Mouse (Mus musculus) heart, embryonic 10.5 days (tissue): ENCODE data around the gene Lta. TPM values are rescaled to one million over a fixed set of nuclear protein-coding genes. Genes with fewer than 3 reads are reported as not detected.
A peak's percentile ranks its signal among the peaks of the same experiment; 100 is the strongest.

Source experiments
- DNase-seq: peaks from one replicate; pipeline ENCODE4 v3.0.0-alpha.2; 2017; ENCODE audit warnings: low spot score
- H3K27ac ChIP-seq: fragments of 300-500 bp; sonication (generic); 2 replicates; pipeline ENCODE4 v1.5.1; 2016; ENCODE audit warnings: mild to moderate bottlenecking
- H3K27me3 ChIP-seq: fragments of 300-500 bp; sonication (generic); 2 replicates; pipeline ENCODE4 v1.6.1; 2016; ENCODE audit warnings: mild to moderate bottlenecking; ENCODE audit not compliant: poor library complexity, insufficient read depth, severe bottlenecking
- H3K36me3 ChIP-seq: fragments of 300-500 bp; sonication (generic); 2 replicates; pipeline ENCODE4 v1.6.1; 2016; ENCODE audit warnings: mild to moderate bottlenecking, moderate library complexity
- H3K4me1 ChIP-seq: fragments of 300-500 bp; sonication (generic); 2 replicates; pipeline ENCODE4 v1.6.1; 2016; ENCODE audit warnings: mild to moderate bottlenecking
- H3K4me3 ChIP-seq: fragments of 300-500 bp; sonication (generic); 2 replicates; pipeline ENCODE4 v1.5.1; 2016; ENCODE audit warnings: mild to moderate bottlenecking, moderate library complexity
- H3K9me3 ChIP-seq: fragments of 300-500 bp; sonication (generic); 2 replicates; pipeline ENCODE4 v1.6.1; 2016; ENCODE audit warnings: mild to moderate bottlenecking, moderate library complexity
- WGBS: fragments of 180-500 bp; shearing (Covaris S2); methylation state at CpG from one replicate; pipeline ENCODE4 v1.1.7; 2016; 5-methylcytosine and 5-hydroxymethylcytosine counted together
- polyA plus RNA-seq: library from polyadenylated mRNA; unstranded; fragments of >200 nt; fragmentation: Nextera tagmentation; extraction: Ambion mirVana; gene quantifications from 2 replicates; pipeline ENCODE4 v1.2.1, GENCODE M21; 2016

Gene Lta
- not detected in 2 replicates for polyA plus RNA-seq

- Histone ChIP-seq H3K27me3 (peaks cover 57% of the 10 kb centered on the region), H3K9me3 (no peaks in the 10 kb centered on the region), H3K4me1 (peaks cover 14% of the 10 kb centered on the region), H3K4me3 (peak within 1 kb of the TSS; percentile 19; the same call in 1 of the 2 replicates), H3K27ac (0 out of 2 replicates have a peak within 1 kb of the TSS, but pooled peaks have one; percentile 5), H3K36me3 (no peaks in the 10 kb centered on the region)
- WGBS = 21% methylated on average over 20 of the region's 20 CpGs
- DNase-seq = no peak
Observed at GRCm38 (mm10) chr17:35204494-35205379, at the start of gene Lta. TSS of gene Lta (minus strand) at chr17:35205351.

- WGBS = 61% methylated on average over 11 of the region's 11 CpGs
- no peak for DNase-seq
- H3K27ac ChIP-seq = no peak overlapping the region
- no peak overlapping the region for H3K4me3 ChIP-seq
- peaks cover 11% of the 10 kb centered on the region; the same call in 1 of the 2 replicates for H3K27me3 ChIP-seq
- H3K4me1 ChIP-seq = no peaks in the 10 kb centered on the region
- peaks cover 48% of the 10 kb centered on the region for H3K36me3 ChIP-seq
- H3K9me3 ChIP-seq = no peaks in the 10 kb centered on the region
Observed at GRCm38 (mm10) chr17:35254241-35255098, 49.3 kb upstream of the Lta start.

- WGBS = 88% methylated on average over 32 of the region's 32 CpGs
- Histone ChIP-seq H3K27me3 (0 out of 2 replicates have a peak, but pooled peaks cover 4% of the 10 kb centered on the region), H3K36me3 (peaks cover 58% of the 10 kb centered on the region), H3K27ac (no peak overlapping the region), H3K4me1 (no peaks in the 10 kb centered on the region), H3K4me3 (no peak overlapping the region), H3K9me3 (no peaks in the 10 kb centered on the region)
- no peak for DNase-seq
Observed at GRCm38 (mm10) chr17:35253293-35254093, 48.3 kb upstream of the Lta start.

DNA sequence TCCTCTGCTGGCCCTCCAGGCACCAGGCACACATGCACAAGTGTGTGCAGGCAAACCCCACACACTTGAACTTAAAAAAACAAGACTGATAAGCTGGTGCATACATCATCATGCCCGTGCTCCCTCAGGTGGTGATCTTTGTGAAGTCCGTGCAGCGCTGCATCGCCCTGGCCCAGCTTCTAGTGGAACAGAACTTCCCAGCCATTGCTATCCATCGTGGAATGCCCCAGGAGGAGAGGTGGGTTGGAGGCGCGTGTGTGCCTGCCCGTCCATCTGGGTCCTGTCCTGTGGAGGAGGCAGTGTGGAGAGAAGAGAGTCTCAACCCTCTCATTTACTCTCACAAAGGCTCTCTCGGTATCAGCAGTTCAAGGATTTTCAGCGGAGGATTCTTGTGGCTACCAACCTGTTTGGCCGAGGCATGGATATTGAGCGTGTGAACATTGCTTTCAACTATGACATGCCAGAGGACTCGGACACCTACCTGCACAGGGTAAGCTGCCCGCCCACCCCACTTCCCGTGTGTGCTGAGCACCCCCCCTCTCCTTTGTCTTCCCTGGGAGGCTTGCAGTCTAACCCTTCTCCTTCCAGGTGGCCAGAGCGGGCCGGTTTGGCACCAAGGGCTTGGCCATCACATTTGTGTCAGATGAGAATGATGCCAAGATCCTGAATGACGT lies 47.6 kb upstream of the Lta start:
- no peaks in the 10 kb centered on the region for H3K4me1 ChIP-seq
- no peaks in the 10 kb centered on the region for H3K9me3 ChIP-seq
- H3K4me3 ChIP-seq = no peak overlapping the region
- 89% methylated on average over 18 of the region's 18 CpGs for WGBS
- DNase-seq = no peak
- no peak overlapping the region for H3K27ac ChIP-seq
- 0 out of 2 replicates have a peak, but pooled peaks cover 4% of the 10 kb centered on the region for H3K27me3 ChIP-seq
- peaks cover 65% of the 10 kb centered on the region for H3K36me3 ChIP-seq

DNA sequence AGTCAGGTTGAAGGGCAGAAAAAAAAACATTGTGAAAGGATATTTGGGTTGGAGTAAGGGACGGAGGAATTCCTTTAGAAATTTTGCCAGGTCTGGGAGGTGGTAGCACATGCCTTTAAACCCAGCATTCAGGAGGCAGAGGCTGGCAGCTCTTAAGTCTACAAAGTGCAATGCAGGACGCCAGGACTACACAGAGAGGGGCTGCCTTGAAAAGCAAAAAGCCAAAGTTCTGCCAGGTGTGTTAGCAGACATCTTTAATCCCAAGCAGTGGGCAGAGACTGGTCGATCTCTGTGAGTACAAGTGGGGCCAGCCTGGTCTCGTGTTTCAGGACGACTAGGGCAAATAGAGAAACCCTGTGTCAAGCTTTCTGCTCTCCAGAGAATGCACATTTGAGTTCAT lies 46.8 kb upstream of the Lta start:
- Histone ChIP-seq H3K4me3 (no peak overlapping the region), H3K9me3 (no peaks in the 10 kb centered on the region), H3K27me3 (0 out of 2 replicates have a peak, but pooled peaks cover 4% of the 10 kb centered on the region), H3K27ac (no peak overlapping the region), H3K4me1 (no peaks in the 10 kb centered on the region), H3K36me3 (peaks cover 73% of the 10 kb centered on the region)
- no peak for DNase-seq
- 85% methylated on average over 5 of the region's 5 CpGs for WGBS

DNA sequence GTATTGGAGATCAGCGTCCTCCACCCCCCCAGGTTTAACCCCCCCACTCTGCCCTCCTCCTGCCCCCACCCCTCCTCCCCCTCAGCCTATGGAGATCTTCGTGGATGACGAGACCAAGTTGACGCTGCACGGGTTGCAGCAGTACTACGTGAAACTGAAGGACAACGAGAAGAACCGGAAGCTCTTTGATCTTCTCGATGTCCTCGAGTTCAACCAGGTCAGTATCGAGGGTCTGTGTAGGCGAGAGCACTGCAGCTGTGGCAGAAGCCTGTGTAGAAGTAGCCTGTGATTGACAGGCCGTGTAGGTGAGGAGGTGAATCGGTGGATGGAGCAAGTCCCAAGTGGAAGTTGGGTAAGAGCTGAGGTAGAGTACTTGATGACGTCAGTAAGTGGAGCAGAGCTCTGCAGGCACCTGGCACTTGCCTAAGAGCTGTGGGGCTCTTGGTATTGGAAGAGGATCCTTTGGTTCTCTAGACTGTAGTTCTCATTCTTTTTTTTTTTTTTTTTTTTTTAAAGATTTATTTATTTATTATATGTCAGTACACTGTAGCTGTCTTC lies 46.1 kb upstream of the Lta start:
- Histone ChIP-seq H3K27me3 (0 out of 2 replicates have a peak, but pooled peaks cover 4% of the 10 kb centered on the region), H3K4me3 (no peak overlapping the region), H3K9me3 (no peaks in the 10 kb centered on the region), H3K4me1 (peaks cover 4% of the 10 kb centered on the region; the same call in 1 of the 2 replicates), H3K27ac (no peak overlapping the region), H3K36me3 (peaks cover 80% of the 10 kb centered on the region)
- WGBS = 82% methylated on average over 15 of the region's 15 CpGs
- no peak for DNase-seq

GRCm38 (mm10) chr17:35250348-35251120 lies 45.4 kb upstream of the Lta start:
- no peaks in the 10 kb centered on the region for H3K27me3 ChIP-seq
- no peak for DNase-seq
- no peak overlapping the region for H3K4me3 ChIP-seq
- peaks cover 87% of the 10 kb centered on the region for H3K36me3 ChIP-seq
- H3K9me3 ChIP-seq = no peaks in the 10 kb centered on the region
- WGBS = 94% methylated on average over 3 of the region's 3 CpGs
- no peak overlapping the region for H3K27ac ChIP-seq
- H3K4me1 ChIP-seq = peaks cover 9% of the 10 kb centered on the region; the same call in 1 of the 2 replicates

GRCm38 (mm10) chr17:35249451-35250197 lies 44.5 kb upstream of the Lta start:
- Histone ChIP-seq H3K27ac (no peak overlapping the region), H3K27me3 (no peaks in the 10 kb centered on the region), H3K4me1 (peaks cover 18% of the 10 kb centered on the region), H3K9me3 (no peaks in the 10 kb centered on the region), H3K4me3 (no peak overlapping the region), H3K36me3 (peaks cover 96% of the 10 kb centered on the region)
- no peak for DNase-seq
- 89% methylated on average over 19 of the region's 19 CpGs for WGBS

GRCm38 (mm10) chr17:35248986-35249385 lies 43.8 kb upstream of the Lta start:
- no peak overlapping the region for H3K27ac ChIP-seq
- H3K9me3 ChIP-seq = no peaks in the 10 kb centered on the region
- 91% methylated on average over 14 of the region's 14 CpGs for WGBS
- H3K36me3 ChIP-seq = peaks cover 98% of the 10 kb centered on the region
- no peaks in the 10 kb centered on the region for H3K27me3 ChIP-seq
- no peak for DNase-seq
- peaks cover 24% of the 10 kb centered on the region for H3K4me1 ChIP-seq
- H3K4me3 ChIP-seq = no peak overlapping the region

GRCm38 (mm10) chr17:35247144-35247543 lies 42.0 kb upstream of the Lta start:
- H3K27me3 ChIP-seq = no peaks in the 10 kb centered on the region
- no peaks in the 10 kb centered on the region for H3K9me3 ChIP-seq
- DNase-seq = no peak
- H3K27ac ChIP-seq = no peak overlapping the region
- peaks cover 35% of the 10 kb centered on the region for H3K4me1 ChIP-seq
- no peak overlapping the region for H3K4me3 ChIP-seq
- WGBS = 86% methylated on average over 7 of the region's 7 CpGs
- H3K36me3 ChIP-seq = peaks cover 90% of the 10 kb centered on the region
